Mouse (Mus musculus) megakaryocyte, adult 5-6 weeks (primary cell): ENCODE results near the gene Cd300ld2. TPM values are rescaled to one million over a fixed set of nuclear protein-coding genes. Genes with fewer than 3 reads are reported as not detected.

Source experiments
- total RNA-seq, 2 experiments: library from RNA; stranded (forward) in 1 of 2; stranded (reverse) in 1 of 2; fragments of 153-499, 151-499 nt in 1 of 2; fragments of 221-1000, 200-1000 nt in 1 of 2; gene quantifications; 2 replicates each; pipeline versions ENCODE4 v1.2.3 to v1.2.4; 2015 to 2017

The Cd300ld2 gene
- total RNA-seq, 2 experiments from 2014 or later, result not detected

Other genes starting within 250 kb of the Cd300ld2 start
- not detected in 2 replicates for gene Btbd17, start 220.2 kb downstream of the Cd300ld2 start, total RNA-seq (2015)
- gene Btbd17, start 220.2 kb downstream of the Cd300ld2 start, total RNA-seq (2017), result not detected in 2 replicates
- gene Gpr142, start 217.3 kb downstream of the Cd300ld2 start, total RNA-seq (2015), result not detected in 2 replicates
- not detected in 2 replicates for gene Gpr142, start 217.3 kb downstream of the Cd300ld2 start, total RNA-seq (2017)
- gene Gprc5c, start 165.0 kb downstream of the Cd300ld2 start, total RNA-seq (2015), result 0.04 and 0.32 TPM in 2 replicates
- gene Gprc5c, start 165.0 kb downstream of the Cd300ld2 start, total RNA-seq (2017), result 0.37 and 0.89 TPM in 2 replicates
- 38.1 and 38.5 TPM in 2 replicates for gene Cd300a, start 126.2 kb downstream of the Cd300ld2 start, total RNA-seq (2015)
- 71.1 and 83.8 TPM in 2 replicates for gene Cd300a, start 126.2 kb downstream of the Cd300ld2 start, total RNA-seq (2017)
- gene Cd300lb, start 81.8 kb downstream of the Cd300ld2 start, total RNA-seq (2015), result 107 TPM in 2 replicates
- 82.9 and 97.3 TPM in 2 replicates for gene Cd300lb, start 81.8 kb downstream of the Cd300ld2 start, total RNA-seq (2017)
- gene Cd300c, start 47.0 kb downstream of the Cd300ld2 start, total RNA-seq (2015), result 8.6 and 13.3 TPM in 2 replicates
- 1.3 and 3.1 TPM in 2 replicates for gene Cd300c, start 47.0 kb downstream of the Cd300ld2 start, total RNA-seq (2017)
- 28.7 and 33.7 TPM in 2 replicates for gene Cd300ld, start 26.3 kb downstream of the Cd300ld2 start, total RNA-seq (2015)
- gene Cd300ld, start 26.3 kb downstream of the Cd300ld2 start, total RNA-seq (2017), result 28.9 and 30.5 TPM in 2 replicates
- gene Cd300c2, start 14.3 kb downstream of the Cd300ld2 start, total RNA-seq (2015), result 30.8 and 36.3 TPM in 2 replicates
- gene Cd300c2, start 14.3 kb downstream of the Cd300ld2 start, total RNA-seq (2017), result 23.7 and 26.5 TPM in 2 replicates
- 2.2 TPM in 1 of 2 replicates, not detected in the other for gene Cd300ld4, start 10.8 kb upstream of the Cd300ld2 start, total RNA-seq (2015)
- gene Cd300ld4, start 10.8 kb upstream of the Cd300ld2 start, total RNA-seq (2017), result not detected in 2 replicates
- gene Cd300ld5, start 21.6 kb upstream of the Cd300ld2 start, total RNA-seq (2015), result 1.1 TPM in 1 of 2 replicates, not detected in the other
- gene Cd300ld5, start 21.6 kb upstream of the Cd300ld2 start, total RNA-seq (2017), result not detected in 2 replicates
- 23.8 and 26.2 TPM in 2 replicates for gene Cd300ld3, start 32.2 kb upstream of the Cd300ld2 start, total RNA-seq (2015)
- gene Cd300ld3, start 32.2 kb upstream of the Cd300ld2 start, total RNA-seq (2017), result 6.7 and 7.6 TPM in 2 replicates
- 1.7 and 2.6 TPM in 2 replicates for gene Cd300e, start 46.0 kb upstream of the Cd300ld2 start, total RNA-seq (2015)
- gene Cd300e, start 46.0 kb upstream of the Cd300ld2 start, total RNA-seq (2017), result 0.61 and 1.7 TPM in 2 replicates
- gene Rab37, start 75.2 kb upstream of the Cd300ld2 start, total RNA-seq (2015), result 4.8 and 6.2 TPM in 2 replicates
- 8.9 and 15.0 TPM in 2 replicates for gene Rab37, start 75.2 kb upstream of the Cd300ld2 start, total RNA-seq (2017)
- gene Cd300lf, start 117.8 kb upstream of the Cd300ld2 start, total RNA-seq (2015), result 22.9 and 25.7 TPM in 2 replicates
- 28.1 and 46.6 TPM in 2 replicates for gene Cd300lf, start 117.8 kb upstream of the Cd300ld2 start, total RNA-seq (2017)
- 77.6 and 92.0 TPM in 2 replicates for gene Slc9a3r1, start 147.1 kb upstream of the Cd300ld2 start, total RNA-seq (2015)
- gene Slc9a3r1, start 147.1 kb upstream of the Cd300ld2 start, total RNA-seq (2017), result 87.5 and 88.7 TPM in 2 replicates
- 23.9 and 25.7 TPM in 2 replicates for gene Tmem104, start 171.3 kb upstream of the Cd300ld2 start, total RNA-seq (2015)
- gene Tmem104, start 171.3 kb upstream of the Cd300ld2 start, total RNA-seq (2017), result 6.1 and 8.7 TPM in 2 replicates
- gene Nat9, start 171.7 kb upstream of the Cd300ld2 start, total RNA-seq (2015), result 16.1 and 17.7 TPM in 2 replicates
- 23.9 and 36.1 TPM in 2 replicates for gene Nat9, start 171.7 kb upstream of the Cd300ld2 start, total RNA-seq (2017)